Mouse (Mus musculus) ovary, adult 18-20 months (tissue): ENCODE results near the gene Hmgn3.

Experiments used
- DNase-seq: peaks from one replicate; pipeline ENCODE4 v3.0.0; 2022; ENCODE audit warnings: low spot score, mixed read lengths

The Hmgn3 gene

DNA sequence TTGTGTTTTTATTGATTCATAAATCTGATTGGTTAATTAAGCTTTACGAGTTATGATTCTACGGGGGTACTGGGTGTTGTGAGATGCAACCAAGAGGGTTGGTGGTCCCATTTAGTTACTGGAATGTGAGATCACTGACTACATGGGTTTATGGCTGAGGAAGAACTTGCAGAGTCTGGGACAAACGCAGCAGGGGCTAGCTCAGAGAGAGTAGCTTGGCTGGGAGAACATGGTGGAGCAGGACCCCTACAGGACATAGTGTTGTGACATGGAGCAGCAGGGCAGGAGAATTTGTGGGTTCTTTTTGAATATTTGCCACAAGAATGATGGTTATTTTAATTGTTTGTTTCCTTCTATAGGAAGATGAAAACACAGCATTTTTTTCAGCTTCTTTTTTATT, 45.7 kb downstream of the Hmgn3 start:
- DNase-seq = no peak

DNA sequence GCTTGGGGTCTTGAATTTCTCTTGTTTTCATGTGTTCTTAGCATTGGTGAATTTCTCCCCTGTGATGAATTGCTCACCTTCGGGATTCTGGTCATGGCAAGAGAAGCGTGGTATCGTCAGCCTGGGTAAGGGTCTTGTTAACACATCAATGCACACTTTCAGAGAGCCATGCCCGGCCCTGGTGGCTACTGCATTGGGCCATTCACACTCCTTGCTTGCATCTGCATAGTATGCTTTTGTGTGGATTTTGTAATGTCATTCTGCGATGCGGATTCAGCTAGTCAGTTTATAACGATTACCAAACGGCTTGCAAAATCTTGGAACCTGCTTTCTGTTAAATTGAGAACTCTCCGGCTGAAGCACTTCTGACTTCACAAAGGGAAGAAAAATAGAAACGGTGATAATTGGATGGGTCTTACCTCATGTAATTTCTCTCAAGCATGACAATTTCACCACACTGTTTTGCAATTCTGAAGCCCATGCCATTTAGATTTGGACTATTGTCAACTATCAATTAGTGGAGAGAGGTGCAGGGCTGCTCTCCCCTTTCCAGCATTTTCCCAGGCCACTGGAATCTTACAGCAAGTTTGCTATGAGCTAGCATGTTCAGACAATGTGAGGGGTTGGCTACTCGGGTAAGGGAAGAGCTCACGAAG, 47.7 kb downstream of the Hmgn3 start:
- no peak for DNase-seq

DNA sequence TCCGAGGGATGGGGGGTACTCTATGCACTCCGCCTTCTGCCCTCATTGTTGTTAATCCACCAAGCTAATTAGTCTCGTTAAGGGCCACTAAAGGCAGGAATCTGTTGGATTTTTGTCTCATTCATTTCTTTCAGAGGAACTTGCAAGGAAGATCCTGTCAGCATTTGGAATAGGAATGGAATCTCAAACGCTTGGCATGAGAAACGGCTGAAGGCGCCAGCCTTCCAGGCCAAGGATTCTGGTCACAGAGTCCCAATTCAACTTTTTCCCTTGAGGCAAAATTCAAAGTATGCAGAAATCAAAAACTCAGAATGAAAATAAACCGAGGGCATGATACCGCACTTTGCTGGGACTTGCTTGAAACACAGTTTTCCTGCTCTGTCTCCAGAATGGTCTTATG, 48.7 kb downstream of the Hmgn3 start:
- no peak for DNase-seq

DNA sequence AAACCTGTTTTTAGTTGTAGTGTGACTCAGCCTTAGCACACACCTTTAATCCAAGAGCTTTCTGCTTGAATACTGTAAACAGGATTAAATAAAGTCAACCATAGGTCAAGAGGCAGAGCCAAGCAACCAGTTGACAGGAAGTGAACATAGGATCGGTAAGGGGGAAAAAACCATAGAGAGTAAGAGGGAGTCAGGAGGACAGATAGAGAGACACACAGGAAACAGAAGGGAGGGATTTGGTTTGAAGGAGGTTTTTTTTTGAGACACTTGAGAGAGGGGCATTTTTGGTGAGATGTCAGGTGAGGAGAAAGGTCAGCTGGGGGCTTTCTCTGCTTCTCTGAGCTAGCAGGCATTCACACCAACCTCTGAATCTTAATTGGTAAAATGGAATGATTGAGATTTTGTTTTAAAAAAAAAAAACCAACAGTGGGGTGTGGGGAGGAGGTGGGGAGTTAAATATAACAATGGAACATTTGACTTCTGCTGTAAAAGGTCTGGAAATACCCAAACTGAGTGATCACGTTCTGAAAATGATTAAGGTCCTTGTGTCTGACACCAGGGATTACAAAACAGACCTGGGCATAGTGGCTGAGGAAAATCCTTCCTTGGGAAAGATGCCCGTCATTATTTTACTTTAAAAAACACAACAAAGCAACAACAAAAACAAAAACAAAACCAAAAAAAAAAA, 51.7 kb downstream of the Hmgn3 start:
- DNase-seq = no peak

DNA sequence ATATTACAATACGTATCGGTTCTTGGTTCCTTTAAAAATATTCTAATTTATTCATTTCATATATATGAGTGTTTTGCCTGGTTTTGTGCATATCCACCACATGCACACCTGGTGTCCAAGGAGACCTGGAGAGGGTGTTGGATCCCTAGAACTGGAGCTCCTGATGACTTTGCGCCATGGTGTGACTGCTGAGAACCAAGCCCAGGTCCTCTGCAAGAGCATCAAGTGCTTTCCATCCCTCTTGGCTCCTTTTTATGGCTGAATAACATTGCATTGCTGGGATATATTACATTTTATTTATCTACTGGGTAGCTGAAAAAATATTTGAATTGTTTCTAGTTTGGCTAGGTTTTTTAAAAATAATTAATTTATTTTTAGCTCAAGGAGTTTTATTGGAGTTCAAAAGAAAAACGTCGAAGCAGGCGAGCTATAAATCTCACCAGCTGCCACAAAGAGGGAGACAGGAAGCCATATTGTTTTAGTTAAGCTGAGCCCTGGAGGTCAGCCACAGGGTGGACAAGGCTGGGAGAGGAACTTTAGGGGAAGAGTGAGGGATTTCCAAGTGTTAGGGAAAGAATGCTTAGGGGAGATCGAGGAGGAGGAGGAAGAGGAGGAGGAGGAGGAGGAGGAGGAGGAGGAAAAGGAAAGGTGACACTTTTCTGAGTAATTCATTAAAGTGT, 62.6 kb downstream of the Hmgn3 start:
- DNase-seq = no peak

DNA sequence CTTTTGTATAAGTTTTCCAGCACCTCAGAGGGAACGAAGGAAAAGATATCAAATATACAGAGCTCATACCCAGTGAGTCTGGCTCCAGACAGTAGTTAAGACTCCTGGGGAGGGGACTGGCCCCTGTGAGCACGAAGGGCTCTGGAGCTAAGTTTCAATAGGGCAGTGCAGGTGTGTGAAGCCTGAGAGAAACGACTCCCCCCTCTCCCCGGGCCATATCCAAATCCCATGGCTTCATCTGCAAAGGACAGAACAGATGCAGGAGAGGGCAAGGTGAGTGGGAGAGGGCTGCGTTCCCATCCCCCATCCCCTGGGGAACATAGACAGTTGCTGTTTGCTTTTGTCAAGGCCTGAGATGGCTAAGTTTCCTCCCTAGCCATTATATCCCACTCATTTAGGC, 63.4 kb downstream of the Hmgn3 start:
- DNase-seq = no peak

DNA sequence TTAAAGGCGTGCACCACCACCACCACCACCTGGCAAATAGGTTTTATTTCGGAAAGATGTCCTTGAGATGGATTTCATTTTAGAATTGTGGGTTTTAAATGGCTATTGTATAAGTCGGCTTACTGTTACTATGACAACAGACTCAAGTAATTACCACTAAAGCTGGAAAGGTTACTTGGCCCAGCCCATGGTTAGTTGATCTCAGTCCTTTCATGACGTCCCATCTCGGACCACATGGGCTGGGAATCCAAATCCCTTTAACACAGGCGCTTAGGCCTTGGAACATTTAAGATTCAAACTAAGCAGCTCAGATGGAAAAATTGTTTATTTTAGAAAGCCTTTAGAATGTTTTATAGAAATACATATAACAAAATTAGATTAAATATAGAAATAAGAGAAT, 64.2 kb downstream of the Hmgn3 start:
- DNase-seq = no peak

DNA sequence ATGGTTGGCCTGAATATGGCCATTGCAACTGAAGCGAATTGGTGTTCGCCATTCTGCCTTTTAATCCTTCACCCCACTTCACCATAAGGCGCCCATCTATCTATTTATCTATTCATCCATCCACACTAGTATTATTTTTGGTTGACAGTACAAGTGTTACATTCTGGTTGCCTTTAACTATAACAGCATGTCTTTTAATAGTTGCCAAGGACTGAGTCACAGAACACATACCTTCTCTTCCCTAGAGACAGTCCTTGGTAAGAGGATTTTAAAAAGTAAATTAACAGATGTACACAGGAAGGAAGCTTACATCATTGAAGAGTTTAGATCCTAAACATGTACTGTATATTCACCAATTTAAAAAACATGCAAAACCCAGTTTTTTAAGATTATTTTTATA, 66.8 kb downstream of the Hmgn3 start:
- no peak for DNase-seq

DNA sequence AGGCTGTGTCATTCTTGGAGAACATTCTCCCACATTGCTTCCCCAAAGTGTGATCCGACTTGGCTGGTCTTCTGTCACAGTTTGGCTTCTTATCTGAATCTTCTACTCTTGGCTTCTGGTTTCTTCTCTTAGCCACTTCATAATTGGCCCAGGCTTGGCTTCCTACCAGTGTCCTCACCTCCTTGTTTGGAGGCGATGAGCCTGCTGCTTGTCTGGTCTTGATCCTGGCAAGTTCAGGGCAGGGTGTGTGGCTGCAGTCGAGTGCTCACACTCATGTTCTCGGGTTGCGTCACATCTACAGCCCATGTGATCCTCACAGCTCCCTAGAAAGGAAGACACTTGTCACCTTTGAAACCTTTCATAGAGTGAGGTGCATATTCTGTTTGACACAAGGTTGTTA, 78.2 kb downstream of the Hmgn3 start:
- DNase-seq = no peak

DNA sequence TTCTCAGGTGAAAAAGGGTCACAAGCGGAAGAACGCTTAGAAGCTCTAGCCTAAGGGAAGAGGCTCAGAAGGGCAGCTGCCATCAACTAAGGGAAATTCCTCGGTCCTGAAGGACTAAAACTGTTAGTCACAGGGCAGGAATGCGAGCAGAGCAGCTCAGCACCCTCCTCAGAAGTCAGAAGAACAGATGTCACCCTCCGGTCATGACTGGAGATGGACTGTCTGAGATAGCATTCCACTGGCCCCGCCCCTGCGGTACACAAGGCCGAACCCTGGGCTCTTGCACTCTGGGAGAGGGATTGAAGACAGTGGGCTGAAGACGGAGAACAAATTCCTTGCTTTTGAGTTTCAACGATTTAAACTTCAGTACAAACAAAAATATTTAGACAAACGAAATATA, 85.2 kb downstream of the Hmgn3 start:
- no peak for DNase-seq
